Mouse (Mus musculus) bone marrow macrophage, adult 2 months (primary cell): ENCODE results near the gene Srsf11.

Experiments used
- CTCF ChIP-seq: IDR thresholded peaks from 2 replicates; pipeline ENCODE4 v1.5.1; 2012; ENCODE audit warnings: low read depth, mild to moderate bottlenecking, low read length, moderate library complexity
- POLR2A ChIP-seq: IDR thresholded peaks from 2 replicates; pipeline ENCODE4 v1.6.1; 2012; ENCODE audit warnings: mild to moderate bottlenecking, low read depth, low read length, borderline replicate concordance

DNA sequence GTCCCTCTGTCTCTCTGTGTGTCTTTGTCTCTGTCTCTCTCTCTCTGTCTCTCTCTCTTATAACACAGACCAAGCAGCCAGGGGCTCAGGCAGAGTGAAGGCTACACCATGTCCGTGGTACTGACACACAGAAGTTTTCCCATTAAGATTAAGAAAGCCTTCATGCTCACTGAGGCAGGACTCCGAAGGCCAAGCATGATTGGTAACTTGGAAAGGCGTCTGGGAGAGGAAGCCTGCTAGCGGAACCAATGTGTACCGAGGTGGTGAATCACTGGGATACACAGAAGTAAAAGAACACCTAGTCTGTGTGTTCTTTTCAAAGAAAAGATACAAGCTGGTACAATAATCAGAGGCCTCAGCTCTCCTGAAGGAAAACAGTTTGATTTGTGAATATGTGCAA, 41.4 kb upstream of the Srsf11 start:
- no peak for TF ChIP-seq CTCF
- TF ChIP-seq POLR2A = no peak
